Mouse (Mus musculus) urinary bladder, postnatal 10 days (tissue): ENCODE measurements around the gene Exosc1.
A peak's percentile ranks its signal among the peaks of the same experiment; 100 is the strongest.
"Not testable (repeated sequence)": the region's sequence is repeated elsewhere in the genome, so short reads cannot be mapped to it uniquely, and the experiment has no call there.

ENCODE experiments used
- DNase-seq: peaks from one replicate; pipeline ENCODE4 v3.0.0; 2022; ENCODE audit warnings: low spot score

Exosc1 gene

DNA sequence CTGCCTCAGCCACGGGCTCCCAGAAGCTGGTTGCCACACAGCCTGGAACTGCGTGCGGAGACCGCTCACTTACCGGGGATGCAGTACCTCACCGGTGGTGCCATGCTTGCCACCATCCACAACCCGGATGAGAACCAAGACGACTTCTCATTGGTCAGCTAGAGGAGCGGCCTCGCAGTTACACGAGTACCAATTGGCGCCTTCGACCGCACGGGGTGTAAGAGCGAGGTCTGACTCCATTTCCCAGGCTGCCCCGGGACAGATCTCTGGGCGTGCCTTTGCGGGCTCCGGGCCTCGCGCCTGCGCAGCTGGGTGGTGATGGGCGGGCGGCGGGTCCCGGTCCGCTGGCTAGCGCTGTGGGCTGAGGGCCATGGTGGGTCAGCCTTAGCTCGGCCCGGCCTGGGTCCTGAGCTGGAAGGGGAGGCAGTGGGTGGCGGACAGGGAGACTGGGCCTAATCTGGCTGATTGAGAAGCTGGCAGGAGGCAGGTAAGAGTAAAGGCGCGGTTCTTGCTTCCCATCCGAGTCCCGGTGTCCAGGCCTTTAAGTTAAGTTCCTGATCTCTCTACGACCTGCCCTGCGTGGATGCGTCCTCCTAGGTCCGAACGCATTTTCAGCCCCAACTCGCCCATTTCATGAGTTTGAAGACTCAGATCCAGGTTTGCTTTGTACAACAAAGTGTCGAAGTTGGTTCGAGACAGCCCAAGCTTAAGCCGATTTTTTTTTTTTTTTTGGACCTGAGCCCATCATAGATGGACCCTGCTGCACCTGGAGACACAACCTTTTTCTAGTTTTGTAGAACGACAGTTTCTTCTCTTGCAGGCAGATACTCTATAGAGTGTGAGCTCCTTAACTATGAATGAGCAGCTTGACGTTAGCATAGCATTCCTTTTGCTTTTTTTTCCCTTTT is at the start of gene Exosc1, which contains the start of gene Zdhhc16:
TSS of gene Exosc1 (minus strand) at position 245 of the 908 bp plus-strand sequence.
TSS of gene Zdhhc16 (plus strand) at position 302 of the 908 bp plus-strand sequence.
- peak; percentile 87 for DNase-seq

- DNase-seq: no peak
These were observed 49.5 kb upstream of the Exosc1 start for GRCm38 (mm10) chr19:41982791-41983150.

- no peak for DNase-seq
These were observed 48.9 kb upstream of the Exosc1 start for GRCm38 (mm10) chr19:41981931-41982790.

- peak; percentile 89 for DNase-seq
These were observed 48.3 kb upstream of the Exosc1 start, which contains the start of gene Ubtd1 for GRCm38 (mm10) chr19:41981595-41981927. TSS of gene Ubtd1 (plus strand) at chr19:41981763.

- DNase-seq: peak; percentile 95
These were observed 47.8 kb upstream of the Exosc1 start, which contains the start of gene Mms19 for GRCm38 (mm10) chr19:41980819-41981594. TSS of gene Mms19 (minus strand) at chr19:41981157.

GRCm38 (mm10) chr19:41980422-41980818 is 47.2 kb upstream of the Exosc1 start:
- DNase-seq: no peak

DNA sequence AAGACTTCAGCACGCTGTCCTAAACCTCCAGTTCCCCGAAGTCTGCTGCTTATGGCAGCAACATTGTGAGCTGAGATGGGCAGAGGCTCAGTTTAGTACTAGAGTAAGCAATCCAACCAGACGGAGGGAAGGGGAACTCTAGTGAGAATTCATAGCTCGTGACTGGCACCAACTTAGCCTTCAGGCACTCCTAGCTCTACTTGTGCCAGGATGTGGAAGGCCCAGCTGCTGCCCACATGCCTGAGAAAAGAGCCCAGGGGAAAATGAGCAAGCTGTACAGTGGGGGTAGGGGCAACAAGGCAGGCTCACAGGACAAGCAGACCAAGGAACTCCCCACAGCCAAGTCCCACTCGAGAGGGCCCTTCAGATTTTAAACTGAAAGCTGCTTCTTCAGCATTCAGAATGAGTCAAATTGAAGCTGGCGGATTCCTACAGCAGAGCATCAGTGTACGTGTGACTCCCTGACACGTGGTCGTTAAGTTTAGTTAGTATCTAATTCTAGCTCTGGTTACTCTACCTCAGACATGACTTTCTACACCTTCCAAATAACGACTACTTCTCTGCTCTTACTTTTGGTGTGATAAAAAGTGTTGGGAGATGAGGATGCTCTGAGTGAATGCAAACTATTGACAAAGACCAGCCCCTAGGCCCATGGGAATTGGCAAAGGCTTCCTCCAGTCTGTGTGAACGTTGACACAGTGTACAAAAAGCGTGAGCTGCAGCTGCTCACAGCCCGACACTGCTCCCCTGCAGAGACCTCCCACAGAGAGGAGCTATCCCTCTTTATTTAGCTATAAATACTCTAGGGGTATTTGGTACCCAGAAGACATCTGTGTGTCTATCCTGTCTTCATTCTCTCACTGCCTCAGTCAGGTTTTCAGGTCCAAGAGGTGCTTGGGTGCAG is 40.9 kb upstream of the Exosc1 start:
- no peak for DNase-seq

DNA sequence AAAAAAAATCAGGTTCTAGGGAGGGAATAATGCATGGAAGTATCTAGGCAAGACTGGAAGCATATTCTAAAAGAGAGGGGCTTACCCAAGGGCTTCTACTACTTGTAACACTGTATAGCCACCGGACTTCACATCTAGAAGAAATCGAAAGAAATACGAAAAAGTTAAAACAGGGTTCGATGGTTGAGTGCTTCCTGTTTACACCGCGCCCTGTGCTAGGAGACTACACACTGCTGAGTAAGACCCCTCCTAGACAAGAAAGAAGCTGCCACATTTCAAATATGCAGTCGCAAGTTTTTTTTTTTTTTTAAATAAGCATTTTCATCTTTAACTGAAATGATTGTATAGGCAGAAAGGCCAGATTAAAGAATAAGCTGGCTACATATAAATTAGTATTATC is 36.4 kb upstream of the Exosc1 start:
- no peak for DNase-seq

GRCm38 (mm10) chr19:41953574-41953973 is 20.4 kb upstream of the Exosc1 start:
- no peak for DNase-seq

- no peak for DNase-seq
These were observed 19.1 kb upstream of the Exosc1 start for GRCm38 (mm10) chr19:41952287-41952686.

- DNase-seq: no peak
These were observed 10.6 kb upstream of the Exosc1 start for GRCm38 (mm10) chr19:41943841-41944240.

- no peak for DNase-seq
These were observed 5.3 kb upstream of the Exosc1 start for GRCm38 (mm10) chr19:41938539-41938938.

- no peak for DNase-seq
These were observed 2.7 kb upstream of the Exosc1 start for GRCm38 (mm10) chr19:41935921-41936320.

DNA sequence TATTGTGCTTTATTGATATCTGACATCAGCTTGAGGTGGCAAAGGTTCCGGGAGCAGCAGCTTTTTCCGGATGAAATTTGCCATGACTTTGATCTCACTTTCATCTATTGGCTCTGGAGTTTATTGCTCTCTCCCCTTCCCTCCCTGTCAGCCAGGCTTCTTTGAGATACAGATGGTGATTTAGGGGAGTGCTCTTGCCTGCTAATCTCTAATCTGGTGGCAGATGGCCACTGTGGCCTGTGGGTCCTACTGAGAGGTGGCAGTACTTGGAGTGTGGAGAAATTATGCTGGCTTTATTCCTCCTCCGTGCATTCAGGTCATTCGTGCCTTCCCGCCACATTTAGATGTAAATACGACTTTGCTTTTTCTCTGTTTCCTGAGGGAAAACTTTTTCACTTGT is 901 bp upstream of the Exosc1 start:
- no peak for DNase-seq

GRCm38 (mm10) chr19:41932686-41933085 is 537 bp downstream of the Exosc1 start:
- no peak for DNase-seq

- no peak for DNase-seq
These were observed 12.7 kb downstream of the Exosc1 start for GRCm38 (mm10) chr19:41920412-41921067.

DNA sequence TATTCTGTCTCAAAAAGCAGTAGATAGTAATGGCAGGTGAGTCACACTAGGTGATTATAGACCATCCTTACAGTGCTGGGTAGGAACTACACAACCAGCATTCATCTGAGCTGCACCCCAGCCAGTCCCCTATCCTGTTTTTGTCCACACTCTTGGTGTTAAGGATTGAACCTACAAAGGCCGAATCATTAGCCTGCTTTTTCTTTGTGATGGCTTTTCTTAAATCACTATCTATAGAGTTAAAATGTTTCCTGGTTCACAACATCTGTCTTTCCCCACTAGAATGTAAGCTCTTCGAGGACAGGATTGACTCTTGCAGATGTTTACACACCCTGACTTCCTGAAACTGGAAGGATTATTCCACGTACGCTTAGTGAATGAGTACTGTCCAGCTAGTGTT is 13.8 kb downstream of the Exosc1 start:
- no peak for DNase-seq

DNA sequence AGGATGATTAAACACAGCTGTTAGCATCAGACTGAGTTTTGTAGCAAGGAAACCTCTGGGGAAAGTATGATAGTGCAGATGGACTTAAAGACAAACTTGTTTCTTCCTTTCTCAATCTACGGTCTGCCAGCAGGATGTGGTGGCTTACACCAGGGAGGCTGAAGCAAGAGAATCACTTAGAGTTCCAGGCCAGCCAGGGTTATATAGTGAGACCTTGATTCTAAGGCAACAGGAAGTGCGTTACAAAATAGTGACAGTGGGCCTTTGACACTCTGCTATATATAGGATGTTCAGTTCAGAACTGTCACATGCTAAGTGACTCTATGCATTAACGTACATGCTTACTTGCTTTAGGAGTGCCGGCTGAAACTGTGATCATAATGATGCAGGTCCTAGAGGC is 16.4 kb downstream of the Exosc1 start:
- DNase-seq: no peak

GRCm38 (mm10) chr19:41915294-41915693 is 17.9 kb downstream of the Exosc1 start:
- no peak for DNase-seq

DNA sequence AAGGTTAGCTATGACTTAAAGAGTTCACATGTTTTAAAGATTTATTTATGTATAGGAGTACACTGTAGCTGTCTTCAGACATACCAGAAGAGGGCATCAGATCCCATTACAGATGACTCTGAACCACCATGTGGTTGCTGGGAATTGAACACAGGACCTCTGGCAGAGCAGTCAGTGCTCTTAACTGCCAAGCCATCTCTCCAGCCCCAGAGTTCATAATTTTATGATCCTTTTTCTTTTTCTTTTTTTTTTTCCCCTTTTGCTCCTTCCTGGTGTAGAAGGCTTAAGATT is 18.7 kb downstream of the Exosc1 start:
- DNase-seq: not testable (repeated sequence)
